Mouse (Mus musculus): ENCODE measurements around the gene Agmo. TPM values are rescaled to one million over a fixed set of nuclear protein-coding genes. Genes with fewer than 3 reads are reported as not detected.

Gene Agmo
- total RNA-seq, 1 experiment: not detected

DNA sequence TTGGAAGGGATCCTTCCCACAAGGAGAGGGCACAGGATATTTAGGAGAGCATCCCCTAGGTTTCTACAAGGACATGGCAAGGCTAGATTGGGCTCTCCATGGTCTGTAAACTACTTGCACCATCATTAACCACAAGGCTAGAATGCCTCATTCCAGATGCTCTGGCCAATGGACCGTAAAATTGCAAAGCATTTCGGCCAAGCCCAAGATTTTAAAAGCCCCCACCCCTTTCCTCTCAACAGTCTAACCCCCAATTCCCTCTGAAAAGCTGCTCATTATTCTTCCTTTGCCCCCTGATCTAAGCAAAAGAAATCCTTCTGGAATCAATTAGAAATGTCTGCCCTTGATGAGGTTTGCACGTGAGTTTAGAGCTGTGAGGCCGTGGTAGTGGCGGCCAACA is 185.3 kb downstream of the Agmo start:
- H3K4me3 ChIP-seq (ENCODE audit: insufficient read depth in 1 of 2, low read depth in 1 of 2, low read length in 2 of 2, poor library complexity in 1 of 2, severe bottlenecking in 1 of 2): no peak overlapping the region
- no peaks in the 10 kb centered on the region for H3K4me1 ChIP-seq (ENCODE audit: control insufficient read depth in 2 of 2, insufficient read depth in 2 of 2, low read length in 2 of 2, poor library complexity in 1 of 2)
- no peak overlapping the region for H3K9ac ChIP-seq (ENCODE audit: insufficient read depth, low read depth, low read length, poor library complexity, severe bottlenecking)
- no peak overlapping the region for H3K27ac ChIP-seq (ENCODE audit: insufficient read depth, low read depth, low read length, poor library complexity, severe bottlenecking)
- TF ChIP-seq MAFK (IDR thresholded peaks at IDR 0.05; ENCODE audit: insufficient read depth, low read depth, low read length): no peak
- TF ChIP-seq ZC3H11A (IDR thresholded peaks at IDR 0.05; ENCODE audit: borderline replicate concordance, low read depth, low read length): no peak
- TF ChIP-seq ZNF384 (IDR thresholded peaks at IDR 0.05; ENCODE audit: low read depth, low read length): no peak
- no peak for TF ChIP-seq CHD2 (IDR thresholded peaks at IDR 0.05; ENCODE audit: low read depth, low read length)
- DNase-seq (ENCODE audit: low read depth, low spot score): no peak
- no peaks in the 10 kb centered on the region for H3K36me3 ChIP-seq (ENCODE audit: control insufficient read depth, insufficient read depth, low read length, poor library complexity, severe bottlenecking)
- no peaks in the 10 kb centered on the region for H3K9me3 ChIP-seq (ENCODE audit: control insufficient read depth, insufficient read depth, low read depth, low read length)
- in situ Hi-C loops (cut with MboI; ENCODE audit: low sequenced_read_pairs in 2 of 2, unreplicated experiment in 2 of 2): no loop called here

- no peaks in the 10 kb centered on the region for H3K9me3 ChIP-seq (ENCODE audit: control insufficient read depth, insufficient read depth, low read depth, low read length)
- no peaks in the 10 kb centered on the region for H3K4me1 ChIP-seq (ENCODE audit: control insufficient read depth in 2 of 2, insufficient read depth in 2 of 2, low read length in 2 of 2, poor library complexity in 1 of 2)
- H3K36me3 ChIP-seq (ENCODE audit: control insufficient read depth, insufficient read depth, low read length, poor library complexity, severe bottlenecking): no peaks in the 10 kb centered on the region
- no peak overlapping the region for H3K9ac ChIP-seq (ENCODE audit: insufficient read depth, low read depth, low read length, poor library complexity, severe bottlenecking)
- no peak for DNase-seq (ENCODE audit: low read depth, low spot score)
- in situ Hi-C loops (cut with MboI; ENCODE audit: low sequenced_read_pairs in 2 of 2, unreplicated experiment in 2 of 2): no loop called here
- no peak overlapping the region for H3K27ac ChIP-seq (ENCODE audit: insufficient read depth, low read depth, low read length, poor library complexity, severe bottlenecking)
- H3K4me3 ChIP-seq (ENCODE audit: insufficient read depth in 1 of 2, low read depth in 1 of 2, low read length in 2 of 2, poor library complexity in 1 of 2, severe bottlenecking in 1 of 2): no peak overlapping the region
- TF ChIP-seq ZC3H11A (IDR thresholded peaks at IDR 0.05; ENCODE audit: borderline replicate concordance, low read depth, low read length) (no peak), MAFK (IDR thresholded peaks at IDR 0.05; ENCODE audit: insufficient read depth, low read depth, low read length) (no peak), HCFC1 (IDR thresholded peaks at IDR 0.05; ENCODE audit: borderline replicate concordance, insufficient read depth, low read length) (no peak), ZNF384 (IDR thresholded peaks at IDR 0.05; ENCODE audit: low read depth, low read length) (no peak), CHD2 (IDR thresholded peaks at IDR 0.05; ENCODE audit: low read depth, low read length) (no peak)
Measured at GRCm38 (mm10) chr12:37434466-37434865, 193.0 kb downstream of the Agmo start.

DNA sequence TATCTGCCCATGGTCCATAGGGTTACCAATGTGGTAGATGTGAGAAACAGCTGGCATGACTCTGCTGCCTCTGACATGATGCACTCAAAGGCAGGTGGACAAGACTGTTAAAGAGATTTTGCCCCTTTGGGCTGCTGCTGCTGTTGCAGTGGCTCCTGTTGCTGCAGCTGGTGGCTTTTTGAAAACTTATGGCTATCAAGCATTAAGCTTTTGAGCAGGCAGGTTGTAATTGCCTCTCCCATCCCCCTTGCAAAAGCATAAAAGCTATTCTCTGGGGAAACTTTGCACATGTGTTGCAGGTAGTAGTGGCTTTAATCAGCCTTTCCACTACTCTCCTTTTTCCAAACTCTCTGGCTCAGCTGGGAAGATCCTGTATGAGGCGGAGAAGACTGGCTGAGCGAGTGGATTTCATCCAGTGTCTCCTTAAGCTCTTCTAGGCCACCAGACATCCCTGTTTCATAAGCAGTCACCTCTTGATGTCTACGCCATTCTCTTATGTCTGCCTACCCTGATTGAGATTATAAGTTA is 201.1 kb downstream of the Agmo start:
- H3K9ac ChIP-seq (ENCODE audit: insufficient read depth, low read depth, low read length, poor library complexity, severe bottlenecking): no peak overlapping the region
- TF ChIP-seq HCFC1 (IDR thresholded peaks at IDR 0.05; ENCODE audit: borderline replicate concordance, insufficient read depth, low read length): no peak
- no peak for TF ChIP-seq ZNF384 (IDR thresholded peaks at IDR 0.05; ENCODE audit: low read depth, low read length)
- no peak for TF ChIP-seq CHD2 (IDR thresholded peaks at IDR 0.05; ENCODE audit: low read depth, low read length)
- no peak for TF ChIP-seq MAFK (IDR thresholded peaks at IDR 0.05; ENCODE audit: insufficient read depth, low read depth, low read length)
- no peak for TF ChIP-seq ZC3H11A (IDR thresholded peaks at IDR 0.05; ENCODE audit: borderline replicate concordance, low read depth, low read length)
- in situ Hi-C loops (cut with MboI; ENCODE audit: low sequenced_read_pairs in 2 of 2, unreplicated experiment in 2 of 2): no loop called here
- no peaks in the 10 kb centered on the region for H3K9me3 ChIP-seq (ENCODE audit: control insufficient read depth, insufficient read depth, low read depth, low read length)
- H3K36me3 ChIP-seq (ENCODE audit: control insufficient read depth, insufficient read depth, low read length, poor library complexity, severe bottlenecking): no peaks in the 10 kb centered on the region
- no peaks in the 10 kb centered on the region for H3K4me1 ChIP-seq (ENCODE audit: control insufficient read depth in 2 of 2, insufficient read depth in 2 of 2, low read length in 2 of 2, poor library complexity in 1 of 2)
- DNase-seq (ENCODE audit: low read depth, low spot score): no peak
- H3K4me3 ChIP-seq (ENCODE audit: insufficient read depth in 1 of 2, low read depth in 1 of 2, low read length in 2 of 2, poor library complexity in 1 of 2, severe bottlenecking in 1 of 2): no peak overlapping the region
- no peak overlapping the region for H3K27ac ChIP-seq (ENCODE audit: insufficient read depth, low read depth, low read length, poor library complexity, severe bottlenecking)

DNA sequence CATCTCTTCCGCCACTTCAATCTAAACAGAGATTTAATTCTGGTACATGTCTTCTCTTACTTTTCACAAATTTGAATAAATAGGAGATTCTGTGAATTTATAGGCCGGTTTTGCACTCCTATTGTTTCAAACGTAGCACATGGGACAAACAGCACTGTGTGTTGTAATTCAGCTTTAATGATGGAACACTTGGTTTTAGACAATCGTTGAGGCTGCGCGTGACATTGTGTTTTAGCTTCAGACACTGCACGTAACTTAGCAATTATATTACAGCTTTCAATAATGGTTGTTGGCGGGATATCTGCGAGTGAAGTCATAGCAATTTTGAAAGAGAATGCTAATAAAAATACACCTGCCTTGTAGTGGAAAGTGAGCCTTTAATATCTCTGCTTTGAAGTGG is 203.8 kb downstream of the Agmo start:
- no peak for DNase-seq (ENCODE audit: low read depth, low spot score)
- no peaks in the 10 kb centered on the region for H3K36me3 ChIP-seq (ENCODE audit: control insufficient read depth, insufficient read depth, low read length, poor library complexity, severe bottlenecking)
- H3K4me1 ChIP-seq (ENCODE audit: control insufficient read depth in 2 of 2, insufficient read depth in 2 of 2, low read length in 2 of 2, poor library complexity in 1 of 2): no peaks in the 10 kb centered on the region
- H3K4me3 ChIP-seq (ENCODE audit: insufficient read depth in 1 of 2, low read depth in 1 of 2, low read length in 2 of 2, poor library complexity in 1 of 2, severe bottlenecking in 1 of 2): no peak overlapping the region
- TF ChIP-seq MAFK (IDR thresholded peaks at IDR 0.05; ENCODE audit: insufficient read depth, low read depth, low read length): no peak
- TF ChIP-seq ZC3H11A (IDR thresholded peaks at IDR 0.05; ENCODE audit: borderline replicate concordance, low read depth, low read length): no peak
- TF ChIP-seq ZNF384 (IDR thresholded peaks at IDR 0.05; ENCODE audit: low read depth, low read length): no peak
- TF ChIP-seq HCFC1 (IDR thresholded peaks at IDR 0.05; ENCODE audit: borderline replicate concordance, insufficient read depth, low read length): no peak
- no peak for TF ChIP-seq CHD2 (IDR thresholded peaks at IDR 0.05; ENCODE audit: low read depth, low read length)
- H3K9me3 ChIP-seq (ENCODE audit: control insufficient read depth, insufficient read depth, low read depth, low read length): no peaks in the 10 kb centered on the region
- no peak overlapping the region for H3K9ac ChIP-seq (ENCODE audit: insufficient read depth, low read depth, low read length, poor library complexity, severe bottlenecking)
- in situ Hi-C loops (cut with MboI; ENCODE audit: low sequenced_read_pairs in 2 of 2, unreplicated experiment in 2 of 2): no loop called here
- H3K27ac ChIP-seq (ENCODE audit: insufficient read depth, low read depth, low read length, poor library complexity, severe bottlenecking): no peak overlapping the region

DNA sequence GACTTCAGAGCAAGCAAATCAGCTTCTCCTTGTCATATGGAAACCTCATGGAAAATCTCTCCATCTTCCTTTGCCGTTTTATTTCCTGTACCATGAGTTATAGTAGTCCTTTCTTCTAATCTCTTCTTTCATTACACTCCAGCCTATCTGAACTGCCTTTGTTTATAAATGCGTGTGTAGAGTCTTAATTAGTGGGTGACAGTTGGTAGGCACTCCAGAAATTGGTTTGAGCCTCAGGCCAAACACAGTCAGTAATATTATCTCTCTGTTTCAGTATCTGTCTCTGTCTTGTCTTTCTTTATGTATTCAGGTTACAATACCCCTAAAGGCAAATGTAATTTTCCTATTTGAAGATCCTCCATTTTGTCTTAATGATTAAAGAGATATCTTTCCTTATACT is 208.2 kb downstream of the Agmo start:
- Histone ChIP-seq H3K36me3 (ENCODE audit: control insufficient read depth, insufficient read depth, low read length, poor library complexity, severe bottlenecking) (no peaks in the 10 kb centered on the region), H3K4me3 (ENCODE audit: insufficient read depth in 1 of 2, low read depth in 1 of 2, low read length in 2 of 2, poor library complexity in 1 of 2, severe bottlenecking in 1 of 2) (no peak overlapping the region), H3K4me1 (ENCODE audit: control insufficient read depth in 2 of 2, insufficient read depth in 2 of 2, low read length in 2 of 2, poor library complexity in 1 of 2) (no peaks in the 10 kb centered on the region), H3K27ac (ENCODE audit: insufficient read depth, low read depth, low read length, poor library complexity, severe bottlenecking) (no peak overlapping the region), H3K9me3 (ENCODE audit: control insufficient read depth, insufficient read depth, low read depth, low read length) (no peaks in the 10 kb centered on the region), H3K9ac (ENCODE audit: insufficient read depth, low read depth, low read length, poor library complexity, severe bottlenecking) (no peak overlapping the region)
- DNase-seq (ENCODE audit: low read depth, low spot score): no peak
- in situ Hi-C loops (cut with MboI; ENCODE audit: low sequenced_read_pairs in 2 of 2, unreplicated experiment in 2 of 2): no loop called here
- no peak for TF ChIP-seq ZC3H11A (IDR thresholded peaks at IDR 0.05; ENCODE audit: borderline replicate concordance, low read depth, low read length)
- no peak for TF ChIP-seq HCFC1 (IDR thresholded peaks at IDR 0.05; ENCODE audit: borderline replicate concordance, insufficient read depth, low read length)
- TF ChIP-seq MAFK (IDR thresholded peaks at IDR 0.05; ENCODE audit: insufficient read depth, low read depth, low read length): no peak
- no peak for TF ChIP-seq ZNF384 (IDR thresholded peaks at IDR 0.05; ENCODE audit: low read depth, low read length)
- TF ChIP-seq CHD2 (IDR thresholded peaks at IDR 0.05; ENCODE audit: low read depth, low read length): no peak

Data from ES-E14 (cell line).